Mouse (Mus musculus) heart, embryonic 16.5 days (tissue): ENCODE results near the gene Cideb. TPM values are rescaled to one million over a fixed set of nuclear protein-coding genes. Genes with fewer than 3 reads are reported as not detected.

Experiments used
- ATAC-seq: fragments of 200-750 bp; cut with Nextera tagmentation; replicated peaks from 2 replicates; pipeline ENCODE4 v1.8.0; 2017; ENCODE audit warnings: moderate number of reproducible peaks; ENCODE audit not compliant: insufficient read depth, low FRiP score; ENCODE audit errors: extremely low read depth
- H3K27ac ChIP-seq: fragments of 300-500 bp; sonication (generic); 2 replicates; pipeline ENCODE4 v1.5.1; 2014; ENCODE audit warnings: mild to moderate bottlenecking, low read length, control low read depth, moderate library complexity
- H3K27me3 ChIP-seq: fragments of 300-500 bp; sonication (generic); 2 replicates; pipeline ENCODE4 v1.6.1; 2014; ENCODE audit warnings: low read length, mixed read lengths; ENCODE audit not compliant: control insufficient read depth, insufficient read depth
- H3K36me3 ChIP-seq: fragments of 300-500 bp; sonication (generic); 2 replicates; pipeline ENCODE4 v1.6.1; 2014; ENCODE audit not compliant: control insufficient read depth, insufficient read depth
- H3K4me1 ChIP-seq: fragments of 300-500 bp; sonication (generic); 2 replicates; pipeline ENCODE4 v1.6.1; 2014; ENCODE audit warnings: low read length, mixed read lengths; ENCODE audit not compliant: control insufficient read depth, insufficient read depth
- H3K4me2 ChIP-seq: fragments of 300-500 bp; sonication (generic); 2 replicates; pipeline ENCODE4 v1.6.1; 2014; ENCODE audit warnings: low read depth, mild to moderate bottlenecking, control low read depth, low read length
- H3K4me3 ChIP-seq: fragments of 300-500 bp; sonication (generic); 2 replicates; pipeline ENCODE4 v1.5.1; 2014; ENCODE audit warnings: mild to moderate bottlenecking, control low read depth, low read length
- H3K9ac ChIP-seq: fragments of 300-500 bp; sonication (generic); 2 replicates; pipeline ENCODE4 v1.6.1; 2014; ENCODE audit warnings: low read length, control low read depth
- H3K9me3 ChIP-seq: fragments of 300-500 bp; sonication (generic); replicated peaks from 2 replicates; pipeline ENCODE4 v1.6.1; 2016; ENCODE audit warnings: low read length; ENCODE audit not compliant: control insufficient read depth
- WGBS: fragments of 180-500 bp; shearing (Covaris S2); extraction: QIAGEN DNeasy Blood & Tissue Kit; methylation state at CpG from one replicate; pipeline ENCODE4 v1.1.7; 2014; 5-methylcytosine and 5-hydroxymethylcytosine counted together
- polyA plus RNA-seq: library from polyadenylated mRNA; unstranded; fragments of >200 nt; fragmentation: Nextera tagmentation; extraction: Ambion mirVana; gene quantifications from 2 replicates; pipeline ENCODE4 v1.2.1, GENCODE M21; 2015

The Cideb gene
- polyA plus RNA-seq, 1 experiment from 2014 or later, result 1.3 TPM

- Histone ChIP-seq H3K4me3 (peak within 1 kb of the TSS; percentile 89), H3K27ac (peak within 1 kb of the TSS; percentile 88), H3K9me3 (no peaks in the 10 kb centered on the region), H3K4me1 (peaks cover 7% of the 10 kb centered on the region), H3K9ac (peak within 1 kb of the TSS; percentile 91), H3K36me3 (no peaks in the 10 kb centered on the region), H3K27me3 (no peaks in the 10 kb centered on the region), H3K4me2 (peak within 1 kb of the TSS; percentile 78)
- under 1% methylated on average over 50 of the region's 50 CpGs for WGBS
- ATAC-seq, result peak; percentile 94
These were observed 36.4 kb downstream of the Cideb start, which contains the start of gene Rabggta for GRCm38 (mm10) chr14:55721700-55722437. Rabggta (minus strand) TSS chr14:55722263.

- ATAC-seq, result no peak
- 81% methylated on average over 6 of the region's 6 CpGs for WGBS
- no peaks in the 10 kb centered on the region for H3K27me3 ChIP-seq
- peak overlapping the region; percentile 89 for H3K4me3 ChIP-seq
- peak overlapping the region; percentile 91 for H3K9ac ChIP-seq
- H3K4me1 ChIP-seq, result peaks cover 7% of the 10 kb centered on the region
- no peaks in the 10 kb centered on the region for H3K9me3 ChIP-seq
- no peak overlapping the region for H3K27ac ChIP-seq
- H3K4me2 ChIP-seq, result peak overlapping the region; percentile 78
- no peaks in the 10 kb centered on the region for H3K36me3 ChIP-seq
These were observed 37.2 kb downstream of the Cideb start for GRCm38 (mm10) chr14:55721076-55721475.

GRCm38 (mm10) chr14:55720666-55721065 is 37.6 kb downstream of the Cideb start:
- H3K4me3 ChIP-seq, result no peak overlapping the region
- no peak overlapping the region for H3K4me2 ChIP-seq
- 95% methylated on average over 12 of the region's 12 CpGs for WGBS
- H3K9ac ChIP-seq, result no peak overlapping the region
- H3K36me3 ChIP-seq, result no peaks in the 10 kb centered on the region
- H3K27ac ChIP-seq, result no peak overlapping the region
- H3K9me3 ChIP-seq, result no peaks in the 10 kb centered on the region
- H3K4me1 ChIP-seq, result peaks cover 7% of the 10 kb centered on the region
- ATAC-seq, result no peak
- no peaks in the 10 kb centered on the region for H3K27me3 ChIP-seq

- Histone ChIP-seq H3K36me3 (no peaks in the 10 kb centered on the region), H3K4me1 (peaks cover 7% of the 10 kb centered on the region), H3K27ac (no peak overlapping the region), H3K9me3 (no peaks in the 10 kb centered on the region), H3K4me3 (no peak overlapping the region), H3K4me2 (no peak overlapping the region), H3K27me3 (no peaks in the 10 kb centered on the region), H3K9ac (no peak overlapping the region)
- ATAC-seq, result no peak
- 90% methylated on average over 6 of the region's 6 CpGs for WGBS
These were observed 38.5 kb downstream of the Cideb start for GRCm38 (mm10) chr14:55719737-55720136.

- Histone ChIP-seq H3K4me2 (no peak overlapping the region), H3K9ac (no peak overlapping the region), H3K4me1 (peaks cover 8% of the 10 kb centered on the region; the same call in 1 of the 2 replicates), H3K36me3 (no peaks in the 10 kb centered on the region), H3K4me3 (no peak overlapping the region), H3K27ac (no peak overlapping the region), H3K9me3 (no peaks in the 10 kb centered on the region), H3K27me3 (peaks cover 13% of the 10 kb centered on the region)
- ATAC-seq, result no peak
- 80% methylated on average over 8 of the region's 8 CpGs for WGBS
These were observed 41.4 kb downstream of the Cideb start for GRCm38 (mm10) chr14:55716884-55717283.

GRCm38 (mm10) chr14:55716271-55716670 is 42.0 kb downstream of the Cideb start:
- no peak overlapping the region for H3K27ac ChIP-seq
- no peaks in the 10 kb centered on the region for H3K9me3 ChIP-seq
- H3K27me3 ChIP-seq, result peaks cover 13% of the 10 kb centered on the region
- H3K4me3 ChIP-seq, result no peak overlapping the region
- 92% methylated on average over 6 of the region's 6 CpGs for WGBS
- no peak for ATAC-seq
- H3K36me3 ChIP-seq, result no peaks in the 10 kb centered on the region
- H3K4me1 ChIP-seq, result peaks cover 6% of the 10 kb centered on the region; the same call in 1 of the 2 replicates
- H3K4me2 ChIP-seq, result no peak overlapping the region
- H3K9ac ChIP-seq, result no peak overlapping the region

GRCm38 (mm10) chr14:55714893-55715292 is 43.4 kb downstream of the Cideb start:
- Histone ChIP-seq H3K9me3 (no peaks in the 10 kb centered on the region), H3K4me3 (no peak overlapping the region), H3K4me2 (no peak overlapping the region), H3K4me1 (0 out of 2 replicates have a peak, but pooled peaks cover 6% of the 10 kb centered on the region), H3K27ac (no peak overlapping the region), H3K9ac (no peak overlapping the region), H3K27me3 (peaks cover 13% of the 10 kb centered on the region), H3K36me3 (no peaks in the 10 kb centered on the region)
- ATAC-seq, result no peak
- WGBS, result 38% methylated on average over 6 of the region's 6 CpGs

- H3K36me3 ChIP-seq, result no peaks in the 10 kb centered on the region
- H3K27me3 ChIP-seq, result peaks cover 13% of the 10 kb centered on the region
- no peak within 1 kb of the TSS for H3K27ac ChIP-seq
- peak within 1 kb of the TSS; percentile 17; the same call in 1 of the 2 replicates for H3K9ac ChIP-seq
- 20% methylated on average over 4 of the region's 4 CpGs for WGBS
- H3K4me1 ChIP-seq, result 0 out of 2 replicates have a peak, but pooled peaks cover 6% of the 10 kb centered on the region
- peak within 1 kb of the TSS; percentile 56 for H3K4me2 ChIP-seq
- H3K9me3 ChIP-seq, result no peaks in the 10 kb centered on the region
- no peak for ATAC-seq
- peak within 1 kb of the TSS; percentile 28 for H3K4me3 ChIP-seq
These were observed 44.5 kb downstream of the Cideb start, which contains the start of gene Tgm1 for GRCm38 (mm10) chr14:55713729-55714122. Tgm1 (minus strand) TSS chr14:55713926.

GRCm38 (mm10) chr14:55713007-55713728 is 45.1 kb downstream of the Cideb start:
- Histone ChIP-seq H3K9me3 (no peaks in the 10 kb centered on the region), H3K36me3 (no peaks in the 10 kb centered on the region), H3K4me2 (peak overlapping the region; percentile 56), H3K4me1 (0 out of 2 replicates have a peak, but pooled peaks cover 6% of the 10 kb centered on the region), H3K27me3 (peaks cover 13% of the 10 kb centered on the region), H3K4me3 (peak overlapping the region; percentile 28), H3K27ac (no peak overlapping the region), H3K9ac (peak overlapping the region; percentile 17; the same call in 1 of the 2 replicates)
- ATAC-seq, result peak; percentile 35
- 16% methylated on average over 25 of the region's 25 CpGs for WGBS
